Mouse (Mus musculus) heart, embryonic 11.5 days (tissue): ENCODE measurements around the gene Ephb1. TPM values are rescaled to one million over a fixed set of nuclear protein-coding genes. Genes with fewer than 3 reads are reported as not detected.

Experiments
- ATAC-seq: fragments of 200-750 bp; cut with Nextera tagmentation; replicated peaks from 2 replicates; pipeline ENCODE4 v1.8.0; 2017; ENCODE audit warnings: moderate library complexity; ENCODE audit not compliant: insufficient number of reproducible peaks, low FRiP score, low TSS enrichment
- H3K27ac ChIP-seq: fragments of 300-500 bp; sonication (generic); 2 replicates; pipeline ENCODE4 v1.5.1; 2014; ENCODE audit warnings: mild to moderate bottlenecking, low read depth, low read length
- H3K27me3 ChIP-seq: fragments of 300-500 bp; sonication (generic); 2 replicates; pipeline ENCODE4 v1.6.1; 2014; ENCODE audit warnings: mild to moderate bottlenecking, low read length, mixed read lengths; ENCODE audit not compliant: control insufficient read depth, insufficient read depth
- H3K36me3 ChIP-seq: fragments of 300-500 bp; sonication (generic); 2 replicates; pipeline ENCODE4 v1.6.1; 2014; ENCODE audit warnings: mild to moderate bottlenecking, low read length, moderate library complexity, mixed read lengths; ENCODE audit not compliant: control insufficient read depth, insufficient read depth
- H3K4me1 ChIP-seq: fragments of 300-500 bp; sonication (generic); 2 replicates; pipeline ENCODE4 v1.6.1; 2014; ENCODE audit warnings: low read length; ENCODE audit not compliant: control insufficient read depth, insufficient read depth
- H3K4me2 ChIP-seq: fragments of 300-500 bp; sonication (generic); 2 replicates; pipeline ENCODE4 v1.6.1; 2014; ENCODE audit warnings: mild to moderate bottlenecking, moderate library complexity
- H3K4me3 ChIP-seq: fragments of 300-500 bp; sonication (generic); 2 replicates; pipeline ENCODE4 v1.5.1; 2014; ENCODE audit warnings: low read depth, low read length
- H3K9ac ChIP-seq: fragments of 300-500 bp; sonication (generic); 2 replicates; pipeline ENCODE4 v1.6.1; 2014; ENCODE audit warnings: mild to moderate bottlenecking, low read depth, low read length, moderate library complexity
- H3K9me3 ChIP-seq: fragments of 300-500 bp; sonication (generic); replicated peaks from 2 replicates; pipeline ENCODE4 v1.6.1; 2016; ENCODE audit warnings: low read length; ENCODE audit not compliant: control insufficient read depth
- WGBS: fragments of 180-500 bp; shearing (Covaris S2); extraction: QIAGEN DNeasy Blood & Tissue Kit; methylation state at CpG from one replicate; pipeline ENCODE4 v1.1.7; 2014; ENCODE audit not compliant: insufficient replicate concordance; 5-methylcytosine and 5-hydroxymethylcytosine counted together
- polyA plus RNA-seq: library from polyadenylated mRNA; unstranded; fragments of >200 nt; fragmentation: Nextera tagmentation; extraction: Ambion mirVana; gene quantifications from 2 replicates; pipeline ENCODE4 v1.2.1, GENCODE M21; 2014

The Ephb1 gene
- polyA plus RNA-seq, 1 experiment from 2014 or later, result 0.87 TPM

DNA sequence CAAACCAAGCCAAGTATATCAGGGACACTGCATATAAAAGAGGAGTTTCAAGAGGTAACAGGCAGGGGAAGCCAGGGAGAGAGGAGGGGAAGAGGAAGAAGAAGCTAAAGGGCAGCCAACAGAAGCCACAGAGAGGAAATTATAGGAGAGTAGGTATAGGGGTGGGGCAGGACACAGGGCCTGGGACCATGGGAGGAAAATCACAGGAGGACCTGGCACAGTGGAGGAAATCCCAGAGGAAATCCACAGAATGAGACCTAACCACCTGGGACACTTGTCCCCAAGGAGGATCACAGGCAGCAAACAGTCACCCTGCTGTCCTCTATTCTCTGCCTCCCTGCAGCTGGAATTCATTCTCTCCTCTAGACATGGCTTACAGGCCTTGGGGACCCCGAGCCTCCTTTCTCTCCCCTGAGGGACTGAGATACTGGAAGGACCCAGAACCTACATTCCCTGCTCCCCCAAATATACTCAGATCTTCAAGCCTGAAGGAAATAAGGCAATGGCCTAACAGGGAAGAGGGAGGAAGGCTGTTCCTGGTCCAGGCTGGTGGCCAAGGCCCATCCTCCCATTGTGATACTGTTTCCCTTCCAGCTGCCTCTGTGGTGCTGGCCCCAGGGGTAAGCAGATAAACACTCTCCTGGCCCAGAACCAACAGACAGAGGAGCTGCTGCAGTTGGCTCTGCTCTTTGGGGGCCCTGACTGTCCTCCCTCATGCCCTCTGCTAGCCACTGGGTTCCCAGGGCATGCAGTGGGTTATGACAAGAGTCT, 47.7 kb downstream of the Ephb1 start:
- no peaks in the 10 kb centered on the region for H3K9me3 ChIP-seq
- H3K27me3 ChIP-seq, result peaks cover 7% of the 10 kb centered on the region
- no peak overlapping the region for H3K27ac ChIP-seq
- no peak overlapping the region for H3K4me3 ChIP-seq
- WGBS, result 69% methylated on average over 1 of the region's 1 CpGs
- no peak overlapping the region for H3K9ac ChIP-seq
- H3K4me1 ChIP-seq, result 0 out of 2 replicates have a peak, but pooled peaks cover 2% of the 10 kb centered on the region
- H3K36me3 ChIP-seq, result no peaks in the 10 kb centered on the region
- no peak for ATAC-seq
- H3K4me2 ChIP-seq, result no peak overlapping the region

DNA sequence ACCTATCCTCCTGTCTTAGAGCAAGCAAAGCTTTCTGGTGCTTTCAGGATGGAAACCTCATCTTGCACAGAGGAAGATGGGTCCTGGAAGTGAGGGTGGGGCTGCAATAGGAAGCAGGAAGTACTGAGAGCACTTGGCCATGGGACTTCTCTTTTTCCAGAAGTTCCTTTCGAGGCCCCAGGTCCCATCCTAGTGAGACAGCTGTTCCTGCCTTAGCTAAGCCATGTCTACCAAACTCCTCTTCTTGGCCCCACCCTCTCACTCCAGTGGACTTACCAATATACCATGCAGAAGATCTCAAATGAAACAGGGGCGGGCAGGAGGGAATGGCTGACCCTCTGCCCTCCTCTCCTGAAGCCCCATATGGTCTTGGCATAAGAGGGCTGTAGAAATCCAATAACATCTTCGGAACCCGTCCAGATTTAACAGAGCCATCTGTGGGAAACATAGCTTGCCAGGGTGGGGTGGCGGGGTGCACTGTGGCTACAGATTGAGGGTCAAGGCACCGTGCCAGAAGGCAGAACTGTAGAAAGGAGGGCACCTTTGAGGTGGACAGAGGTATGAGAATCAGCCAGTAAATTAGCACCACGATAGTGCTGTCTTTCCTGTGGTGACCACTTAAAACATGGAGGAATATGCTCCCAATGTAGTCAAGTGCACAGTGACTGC, 48.9 kb downstream of the Ephb1 start:
- Histone ChIP-seq H3K9me3 (no peaks in the 10 kb centered on the region), H3K27me3 (peaks cover 7% of the 10 kb centered on the region), H3K4me3 (no peak overlapping the region), H3K27ac (no peak overlapping the region), H3K36me3 (no peaks in the 10 kb centered on the region), H3K4me1 (0 out of 2 replicates have a peak, but pooled peaks cover 2% of the 10 kb centered on the region), H3K4me2 (no peak overlapping the region), H3K9ac (no peak overlapping the region)
- ATAC-seq, result no peak
- WGBS, result 82% methylated on average over 7 of the region's 7 CpGs

DNA sequence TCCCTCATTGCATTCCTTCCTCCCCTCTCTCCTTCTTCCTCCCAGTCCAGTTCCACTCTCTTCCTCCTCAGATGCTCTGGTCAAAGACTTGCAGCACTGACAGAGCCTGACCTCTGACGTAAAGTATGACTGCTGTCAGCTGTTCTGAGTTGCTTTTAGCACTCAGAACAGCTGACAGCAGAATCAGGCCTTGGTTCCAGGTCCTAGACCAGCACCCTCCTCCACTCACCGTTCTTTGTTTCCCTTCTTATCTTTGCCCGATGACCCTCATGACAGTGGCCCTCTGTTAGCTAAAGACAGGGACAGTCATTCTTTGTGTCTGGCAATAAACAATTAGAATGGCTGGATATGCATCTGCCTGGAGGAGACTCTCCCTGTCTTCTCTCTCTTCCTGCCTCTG, 49.7 kb downstream of the Ephb1 start:
- Histone ChIP-seq H3K9me3 (no peaks in the 10 kb centered on the region), H3K27ac (no peak overlapping the region), H3K4me3 (no peak overlapping the region), H3K4me2 (no peak overlapping the region), H3K27me3 (peaks cover 7% of the 10 kb centered on the region), H3K4me1 (0 out of 2 replicates have a peak, but pooled peaks cover 2% of the 10 kb centered on the region), H3K36me3 (no peaks in the 10 kb centered on the region), H3K9ac (no peak overlapping the region)
- no peak for ATAC-seq
- WGBS, result 11% methylated on average over 3 of the region's 3 CpGs

DNA sequence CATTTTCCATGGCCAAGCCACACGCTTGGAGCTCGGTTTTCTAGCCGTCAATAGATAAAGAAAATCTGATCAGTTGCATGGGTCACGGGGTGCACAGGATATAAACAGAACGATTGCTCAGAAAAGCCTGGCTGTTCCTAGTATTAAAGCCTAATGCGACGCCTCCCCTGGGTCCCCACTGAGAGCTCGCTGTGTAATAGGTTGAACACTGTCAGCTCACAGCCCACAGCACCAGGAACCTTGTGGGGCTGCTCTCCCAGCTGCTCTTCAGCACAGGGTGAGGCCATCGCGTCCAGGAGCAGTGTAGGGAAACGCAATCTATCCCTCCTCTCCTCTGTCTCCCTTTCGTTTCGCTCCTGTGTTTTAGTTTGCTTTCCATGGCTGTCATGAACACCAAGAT, 50.6 kb downstream of the Ephb1 start:
- no peak for ATAC-seq
- Histone ChIP-seq H3K9me3 (no peaks in the 10 kb centered on the region), H3K4me1 (0 out of 2 replicates have a peak, but pooled peaks cover 2% of the 10 kb centered on the region), H3K4me3 (no peak overlapping the region), H3K27me3 (peaks cover 11% of the 10 kb centered on the region), H3K4me2 (no peak overlapping the region), H3K27ac (no peak overlapping the region), H3K9ac (no peak overlapping the region), H3K36me3 (no peaks in the 10 kb centered on the region)
- WGBS, result 51% methylated on average over 13 of the region's 13 CpGs

DNA sequence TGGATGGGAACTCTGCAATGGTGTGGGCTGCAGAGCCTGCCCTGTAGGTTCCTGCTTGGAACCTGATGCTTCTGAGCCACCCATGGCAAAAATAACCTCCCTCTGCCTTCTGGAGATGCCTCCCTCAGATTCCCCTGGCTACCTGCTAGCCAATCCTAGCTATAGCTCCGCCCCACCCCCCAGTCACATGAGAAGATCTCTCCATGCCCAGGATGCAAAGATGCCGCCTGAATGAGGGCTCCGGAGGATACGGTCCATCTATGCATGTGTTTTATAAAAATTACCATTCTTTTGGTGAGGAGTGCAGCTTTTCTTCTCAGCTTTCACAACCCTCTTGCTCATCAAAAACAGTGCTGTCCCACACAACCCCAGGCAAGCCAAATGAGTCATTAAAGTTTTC, 53.5 kb downstream of the Ephb1 start:
- no peak overlapping the region for H3K9ac ChIP-seq

DNA sequence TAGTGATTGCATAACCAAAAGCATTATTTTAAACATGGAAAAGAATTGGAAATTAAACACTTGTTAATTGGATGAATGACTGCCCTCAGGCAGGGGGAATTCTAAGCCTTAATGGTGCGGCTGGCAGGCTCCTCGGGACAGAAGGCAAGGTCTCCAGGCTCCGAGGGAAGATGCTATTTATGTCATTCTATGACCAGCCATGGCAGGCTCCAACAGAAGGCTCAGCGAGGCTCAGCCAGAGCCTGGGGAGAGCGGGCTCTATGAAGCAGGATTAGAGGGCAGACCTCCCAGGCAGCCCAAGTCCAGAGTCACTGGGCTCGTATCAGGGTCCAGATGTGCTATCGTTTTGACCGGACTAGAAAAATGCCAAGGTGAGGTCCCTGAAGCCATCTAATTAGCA, 55.8 kb downstream of the Ephb1 start:
- H3K9ac ChIP-seq, result no peak overlapping the region
- H3K9me3 ChIP-seq, result no peaks in the 10 kb centered on the region
- H3K27ac ChIP-seq, result no peak overlapping the region
- 61% methylated on average over 8 of the region's 8 CpGs for WGBS
- H3K4me3 ChIP-seq, result no peak overlapping the region
- no peak for ATAC-seq
- no peak overlapping the region for H3K4me2 ChIP-seq
- no peaks in the 10 kb centered on the region for H3K36me3 ChIP-seq
- no peaks in the 10 kb centered on the region for H3K4me1 ChIP-seq
- H3K27me3 ChIP-seq, result peaks cover 4% of the 10 kb centered on the region; the same call in 1 of the 2 replicates

More for the DNA sequence above, 53.5 kb downstream of the Ephb1 start:
- Histone ChIP-seq H3K4me1 (no peaks in the 10 kb centered on the region), H3K27me3 (peaks cover 7% of the 10 kb centered on the region; the same call in 1 of the 2 replicates), H3K27ac (no peak overlapping the region), H3K4me3 (no peak overlapping the region), H3K36me3 (no peaks in the 10 kb centered on the region), H3K9me3 (no peaks in the 10 kb centered on the region), H3K4me2 (no peak overlapping the region)
- ATAC-seq, result no peak
- WGBS, result 72% methylated on average over 4 of the region's 4 CpGs

DNA sequence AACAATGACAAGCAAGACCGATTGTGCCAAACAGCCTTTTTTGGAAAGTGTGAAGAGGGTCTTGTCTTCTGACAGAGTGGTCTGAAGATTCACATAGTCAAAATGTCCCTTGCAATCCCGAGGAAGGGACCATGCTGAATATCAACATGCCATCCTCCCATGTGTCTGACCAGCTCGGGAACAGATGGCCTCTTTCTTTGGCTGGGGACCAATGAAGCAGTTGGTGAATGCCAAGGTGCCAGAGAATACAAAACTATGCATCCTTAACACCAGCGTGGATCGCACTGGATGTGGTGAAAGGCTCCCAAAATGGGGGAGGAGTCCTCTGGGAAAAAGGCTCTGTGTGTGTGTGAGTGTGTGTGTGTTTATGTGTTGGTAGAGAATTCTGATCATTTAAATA, 56.5 kb downstream of the Ephb1 start:
- H3K36me3 ChIP-seq, result no peaks in the 10 kb centered on the region
- H3K9ac ChIP-seq, result no peak overlapping the region
- H3K27me3 ChIP-seq, result peaks cover 4% of the 10 kb centered on the region; the same call in 1 of the 2 replicates
- H3K4me3 ChIP-seq, result no peak overlapping the region
- no peaks in the 10 kb centered on the region for H3K4me1 ChIP-seq
- H3K9me3 ChIP-seq, result no peaks in the 10 kb centered on the region
- no peak overlapping the region for H3K27ac ChIP-seq
- no peak overlapping the region for H3K4me2 ChIP-seq
- no peak for ATAC-seq
- WGBS, result 81% methylated on average over 5 of the region's 5 CpGs

DNA sequence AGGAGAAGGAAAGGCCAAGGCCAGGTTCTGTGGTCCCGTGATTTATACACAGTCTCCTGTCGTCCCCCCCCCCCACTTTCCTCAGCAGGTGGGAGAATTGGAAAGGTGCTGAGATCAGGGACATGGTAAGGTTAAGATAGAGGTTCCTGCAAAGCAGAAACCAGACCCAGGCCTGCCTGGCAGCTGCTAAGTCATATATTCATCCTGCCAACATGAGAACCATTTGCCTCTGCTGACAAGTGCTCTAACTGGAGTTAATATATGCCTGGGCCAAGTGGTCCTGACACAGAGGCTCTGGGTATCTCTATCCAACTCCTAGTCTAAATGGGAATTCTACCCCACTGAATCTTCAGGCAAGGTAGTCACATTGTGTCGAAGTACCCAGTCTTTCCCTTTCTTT, 57.3 kb downstream of the Ephb1 start:
- Histone ChIP-seq H3K27ac (no peak overlapping the region), H3K9me3 (no peaks in the 10 kb centered on the region), H3K4me3 (no peak overlapping the region), H3K4me2 (no peak overlapping the region), H3K36me3 (no peaks in the 10 kb centered on the region), H3K27me3 (peaks cover 4% of the 10 kb centered on the region; the same call in 1 of the 2 replicates), H3K9ac (no peak overlapping the region), H3K4me1 (no peaks in the 10 kb centered on the region)
- 68% methylated on average over 3 of the region's 3 CpGs for WGBS
- ATAC-seq, result no peak
